Mouse (Mus musculus) midbrain, embryonic 13.5 days (tissue): Measurements from ENCODE around the gene Defb19. TPM values are rescaled to one million over a fixed set of nuclear protein-coding genes. Genes with fewer than 3 reads are reported as not detected.

ENCODE experiments used
- ATAC-seq: fragments of 200-750 bp; cut with Nextera tagmentation; 2 replicates; pipeline ENCODE4 v1.8.0; 2017; ENCODE audit warnings: mild to moderate bottlenecking, moderate TSS enrichment, moderate library complexity
- H3K27ac ChIP-seq: fragments of 300-500 bp; sonication (generic); 2 replicates; pipeline ENCODE4 v1.5.1; 2015; ENCODE audit warnings: inconsistent platforms, mild to moderate bottlenecking, moderate library complexity
- H3K27me3 ChIP-seq: fragments of 300-500 bp; sonication (generic); 2 replicates; pipeline ENCODE4 v1.6.1; 2015; ENCODE audit warnings: mild to moderate bottlenecking, inconsistent platforms
- H3K36me3 ChIP-seq: fragments of 300-500 bp; sonication (generic); 2 replicates; pipeline ENCODE4 v1.6.1; 2015; ENCODE audit warnings: mild to moderate bottlenecking, inconsistent platforms
- H3K4me1 ChIP-seq: fragments of 300-500 bp; sonication (generic); replicated peaks from 2 replicates; pipeline ENCODE4 v1.6.1; 2015; ENCODE audit warnings: inconsistent platforms
- H3K4me2 ChIP-seq: fragments of 300-500 bp; sonication (generic); replicated peaks from 2 replicates; pipeline ENCODE4 v1.6.1; 2015; ENCODE audit warnings: moderate library complexity, mild to moderate bottlenecking, inconsistent platforms
- H3K4me3 ChIP-seq: fragments of 300-500 bp; sonication (generic); replicated peaks from 2 replicates; pipeline ENCODE4 v1.5.1; 2015; ENCODE audit warnings: mild to moderate bottlenecking, inconsistent platforms
- H3K9ac ChIP-seq: fragments of 300-500 bp; sonication (generic); replicated peaks from 2 replicates; pipeline ENCODE4 v1.6.1; 2015; ENCODE audit warnings: mild to moderate bottlenecking, inconsistent platforms
- H3K9me3 ChIP-seq: fragments of 300-500 bp; sonication (generic); 2 replicates; pipeline ENCODE4 v1.6.1; 2016; ENCODE audit warnings: mild to moderate bottlenecking, inconsistent platforms
- WGBS: fragments of 180-500 bp; shearing (Covaris S2); methylation state at CpG from one replicate; pipeline ENCODE4 v1.1.7; 2015; 5-methylcytosine and 5-hydroxymethylcytosine counted together
- polyA plus RNA-seq: library from polyadenylated mRNA; unstranded; fragments of >200 nt; fragmentation: Nextera tagmentation; extraction: Ambion mirVana; gene quantifications from 2 replicates; pipeline ENCODE4 v1.2.1, GENCODE M21; 2015

The Defb19 gene
- polyA plus RNA-seq, 1 experiment from 2014 or later, result not detected

DNA sequence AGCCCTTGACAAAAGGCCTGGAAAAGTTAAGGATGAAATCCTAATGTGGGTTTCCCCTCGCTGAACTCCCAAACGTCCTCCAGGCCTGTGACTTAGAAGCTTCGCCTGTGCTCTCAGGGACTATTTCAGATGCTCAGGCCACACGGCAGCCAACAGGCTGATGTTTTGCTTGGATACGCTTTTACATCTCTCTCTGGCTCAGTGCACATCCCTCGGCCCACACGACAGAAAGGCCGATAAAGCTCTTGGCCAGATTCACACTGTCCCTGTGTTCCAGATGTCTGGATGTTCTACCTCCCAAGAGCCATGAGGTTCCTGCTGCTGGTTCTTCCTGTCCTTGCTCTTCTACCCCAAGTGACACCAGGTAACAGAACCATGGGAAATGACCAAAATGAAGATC, 6.6 kb downstream of the Defb19 start:
- WGBS, result 83% methylated on average over 8 of the region's 8 CpGs

DNA sequence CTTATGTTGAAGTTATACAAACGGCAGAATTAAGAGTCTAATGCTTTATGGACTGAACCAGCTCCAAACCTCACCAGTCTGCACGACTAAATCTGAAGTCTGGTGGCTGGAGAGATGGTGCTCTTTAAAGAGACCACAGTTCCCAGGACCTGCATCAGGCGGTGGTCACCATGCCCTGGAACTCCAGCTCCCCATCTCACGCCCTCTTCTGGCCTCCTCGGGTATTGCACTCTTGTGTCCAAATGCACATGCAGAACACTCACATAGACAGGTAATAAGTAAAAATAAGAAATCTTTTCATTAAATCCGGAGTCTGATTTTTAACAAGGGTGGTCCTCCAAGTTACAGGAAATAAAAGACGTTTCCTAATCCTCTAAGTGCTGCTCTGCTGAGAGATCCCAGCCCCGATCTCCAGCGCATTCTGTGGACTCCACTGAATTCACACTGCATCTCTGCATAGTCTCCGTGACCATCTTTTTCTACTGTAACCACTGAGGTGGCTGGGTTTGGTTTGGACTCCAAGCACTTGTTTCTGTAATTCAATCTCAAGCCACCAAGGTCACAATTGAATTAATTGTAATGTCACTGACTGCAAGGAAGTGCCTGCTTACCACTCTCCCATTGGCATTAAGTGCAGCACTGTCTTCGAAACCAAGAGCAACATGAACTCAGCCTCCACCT, 7.9 kb downstream of the Defb19 start, which contains the start of gene Defb21:
TSS of gene Defb21 (plus strand) at position 631 of the 681 bp plus-strand sequence.
- Histone ChIP-seq H3K9me3 (no peaks in the 10 kb centered on the region), H3K27me3 (no peaks in the 10 kb centered on the region), H3K4me2 (no peak within 1 kb of the TSS), H3K36me3 (no peaks in the 10 kb centered on the region), H3K4me3 (no peak within 1 kb of the TSS), H3K4me1 (no peaks in the 10 kb centered on the region), H3K9ac (no peak within 1 kb of the TSS), H3K27ac (no peak within 1 kb of the TSS)
- 63% methylated on average over 11 of the region's 11 CpGs for WGBS
- ATAC-seq, result no peak

More for the DNA sequence above, 6.6 kb downstream of the Defb19 start:
- no peak overlapping the region for H3K27ac ChIP-seq
- H3K4me3 ChIP-seq, result no peak overlapping the region
- H3K36me3 ChIP-seq, result no peaks in the 10 kb centered on the region
- no peak for ATAC-seq
- no peaks in the 10 kb centered on the region for H3K4me1 ChIP-seq
- H3K9me3 ChIP-seq, result no peaks in the 10 kb centered on the region
- H3K27me3 ChIP-seq, result no peaks in the 10 kb centered on the region
- no peak overlapping the region for H3K9ac ChIP-seq
- no peak overlapping the region for H3K4me2 ChIP-seq

DNA sequence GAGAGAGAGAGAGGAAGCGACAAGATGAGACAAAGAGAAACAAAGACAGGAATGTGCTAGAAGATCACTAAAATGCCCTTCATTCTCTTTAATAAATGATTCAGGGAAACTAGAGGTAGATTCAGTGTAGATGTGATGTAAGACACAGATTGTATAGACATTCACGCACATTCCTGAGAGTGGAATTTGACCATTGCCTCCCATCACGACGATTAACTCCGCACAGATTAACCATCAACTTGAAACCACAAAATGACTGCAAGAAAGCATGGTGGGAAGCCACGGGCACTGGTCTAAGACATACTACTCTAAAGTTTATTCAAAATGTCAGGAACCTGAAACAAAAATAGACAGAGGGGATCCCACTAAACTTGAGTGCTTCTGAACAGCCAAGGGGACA, 9.8 kb downstream of the Defb19 start:
- Histone ChIP-seq H3K36me3 (no peaks in the 10 kb centered on the region), H3K27ac (no peak overlapping the region), H3K4me1 (no peaks in the 10 kb centered on the region), H3K9me3 (no peaks in the 10 kb centered on the region), H3K4me3 (no peak overlapping the region), H3K27me3 (no peaks in the 10 kb centered on the region), H3K4me2 (no peak overlapping the region), H3K9ac (no peak overlapping the region)
- 87% methylated on average over 6 of the region's 6 CpGs for WGBS
- no peak for ATAC-seq

DNA sequence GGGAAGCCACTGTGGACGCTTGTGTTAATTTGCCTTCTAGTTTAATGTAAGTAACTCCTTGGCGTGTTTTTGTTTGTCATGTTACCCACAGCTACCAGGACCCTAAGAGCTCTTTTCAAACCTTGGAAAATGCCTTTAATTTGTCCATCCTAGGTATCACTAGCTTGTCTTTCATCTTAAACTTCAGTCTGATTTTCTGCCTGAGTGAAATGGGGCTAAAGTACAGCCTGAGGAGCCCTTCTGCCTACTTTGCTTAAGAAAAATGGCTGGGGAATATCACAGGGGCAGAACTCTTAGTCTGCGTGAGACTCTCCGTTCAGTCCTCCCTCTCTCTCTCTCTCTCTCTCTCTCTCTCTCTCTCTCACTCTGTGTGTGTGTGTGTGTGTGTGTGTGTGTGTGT, 10.2 kb downstream of the Defb19 start:
- H3K36me3 ChIP-seq, result no peaks in the 10 kb centered on the region
- H3K27me3 ChIP-seq, result no peaks in the 10 kb centered on the region
- no peak overlapping the region for H3K9ac ChIP-seq
- no peaks in the 10 kb centered on the region for H3K9me3 ChIP-seq
- H3K4me3 ChIP-seq, result no peak overlapping the region
- WGBS, result 81% methylated on average over 4 of the region's 4 CpGs
- no peaks in the 10 kb centered on the region for H3K4me1 ChIP-seq
- no peak for ATAC-seq
- H3K4me2 ChIP-seq, result no peak overlapping the region
- H3K27ac ChIP-seq, result no peak overlapping the region

DNA sequence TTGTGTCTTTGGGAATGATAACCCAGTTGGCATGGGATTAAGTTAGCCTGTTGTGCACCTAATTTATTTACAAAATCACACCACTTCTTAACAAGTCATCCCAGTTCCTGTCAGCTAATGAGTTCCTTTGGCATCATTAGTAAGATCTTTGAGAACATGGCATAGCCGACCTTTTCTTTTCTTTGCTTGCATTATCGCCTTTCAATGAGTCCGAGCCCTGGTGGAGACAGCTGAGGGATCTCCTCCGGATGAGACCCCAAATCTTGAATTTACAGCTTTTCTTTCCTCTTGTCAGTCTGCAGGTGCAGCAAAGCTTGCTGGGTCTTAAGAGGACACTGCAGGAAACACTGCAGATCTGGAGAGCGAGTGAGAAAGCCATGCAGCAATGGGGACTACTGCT, 11.1 kb downstream of the Defb19 start, which contains the start of gene Gm17416:
TSS of gene Gm17416 (plus strand) at position 301 of the 400 bp plus-strand sequence.
- no peak within 1 kb of the TSS for H3K27ac ChIP-seq
- H3K4me1 ChIP-seq, result no peaks in the 10 kb centered on the region
- H3K9me3 ChIP-seq, result no peaks in the 10 kb centered on the region
- ATAC-seq, result no peak
- no peak within 1 kb of the TSS for H3K9ac ChIP-seq
- H3K4me2 ChIP-seq, result no peak within 1 kb of the TSS
- WGBS, result 89% methylated on average over 5 of the region's 5 CpGs
- no peak within 1 kb of the TSS for H3K4me3 ChIP-seq
- H3K27me3 ChIP-seq, result no peaks in the 10 kb centered on the region
- no peaks in the 10 kb centered on the region for H3K36me3 ChIP-seq

DNA sequence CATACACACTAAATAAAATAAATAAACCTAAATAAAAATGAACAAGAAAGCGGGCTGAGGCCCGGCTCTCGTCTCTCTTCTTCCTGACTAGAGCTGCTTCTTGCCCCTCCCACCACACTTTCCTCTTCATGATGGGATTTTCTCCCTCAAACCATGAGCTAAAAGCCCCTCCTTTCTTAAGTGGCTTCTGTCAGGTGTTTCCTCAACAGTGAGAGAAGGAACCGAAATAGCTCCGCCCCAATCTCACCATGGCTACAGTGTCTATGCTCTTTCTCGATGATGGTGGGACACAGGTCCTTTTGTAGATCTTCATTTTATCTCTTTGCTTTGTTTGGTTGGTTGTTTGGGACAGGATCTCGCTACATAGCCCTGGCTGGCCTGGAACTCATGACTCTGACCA, 23.5 kb downstream of the Defb19 start:
- Histone ChIP-seq H3K4me2 (no peak overlapping the region), H3K27ac (no peak overlapping the region), H3K9ac (no peak overlapping the region), H3K27me3 (no peaks in the 10 kb centered on the region), H3K36me3 (no peaks in the 10 kb centered on the region), H3K9me3 (no peaks in the 10 kb centered on the region), H3K4me1 (peaks cover 7% of the 10 kb centered on the region), H3K4me3 (no peak overlapping the region)
- WGBS, result 88% methylated on average over 7 of the region's 7 CpGs
- no peak for ATAC-seq

DNA sequence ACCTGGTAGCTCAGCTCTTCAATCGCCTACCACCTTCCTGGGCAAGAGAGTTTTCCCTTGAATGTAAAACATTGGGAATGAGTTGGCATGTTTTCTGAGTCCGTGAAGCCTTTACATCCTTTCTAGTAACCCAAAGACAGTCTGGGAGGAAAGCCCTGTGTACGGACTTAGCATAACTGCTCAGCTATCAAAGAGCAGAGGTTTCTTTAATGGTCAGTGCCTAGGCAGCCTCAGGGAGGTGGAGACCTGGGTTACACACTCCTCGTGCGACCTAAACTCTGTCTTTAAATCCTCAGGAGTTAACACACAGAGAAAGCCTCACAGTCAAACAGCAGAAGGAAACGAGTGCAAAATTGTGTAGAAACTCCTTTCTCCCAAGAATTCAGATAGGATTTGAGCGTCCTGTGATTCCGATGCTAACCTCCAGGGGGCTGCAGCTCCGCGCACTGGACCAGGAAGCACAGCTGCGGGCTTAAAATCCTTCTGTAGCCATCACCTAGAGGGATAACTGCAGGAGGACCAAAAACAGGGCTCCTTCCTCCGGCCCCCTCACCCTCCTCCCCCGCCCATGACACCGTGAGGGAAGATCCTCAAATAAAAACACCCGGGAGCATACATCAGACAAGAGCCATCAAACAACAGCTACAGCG, 26.2 kb downstream of the Defb19 start:
- H3K4me3 ChIP-seq, result no peak overlapping the region
- no peaks in the 10 kb centered on the region for H3K9me3 ChIP-seq
- H3K4me2 ChIP-seq, result peak overlapping the region; percentile 36
- 14% methylated on average over 16 of the region's 16 CpGs for whole genome bisulfite sequencing
- H3K36me3 ChIP-seq, result no peaks in the 10 kb centered on the region
- H3K9ac ChIP-seq, result no peak overlapping the region
- H3K27ac ChIP-seq, result no peak overlapping the region
- no peaks in the 10 kb centered on the region for H3K27me3 ChIP-seq
- H3K4me1 ChIP-seq, result peaks cover 7% of the 10 kb centered on the region
- no peak for ATAC-seq

DNA sequence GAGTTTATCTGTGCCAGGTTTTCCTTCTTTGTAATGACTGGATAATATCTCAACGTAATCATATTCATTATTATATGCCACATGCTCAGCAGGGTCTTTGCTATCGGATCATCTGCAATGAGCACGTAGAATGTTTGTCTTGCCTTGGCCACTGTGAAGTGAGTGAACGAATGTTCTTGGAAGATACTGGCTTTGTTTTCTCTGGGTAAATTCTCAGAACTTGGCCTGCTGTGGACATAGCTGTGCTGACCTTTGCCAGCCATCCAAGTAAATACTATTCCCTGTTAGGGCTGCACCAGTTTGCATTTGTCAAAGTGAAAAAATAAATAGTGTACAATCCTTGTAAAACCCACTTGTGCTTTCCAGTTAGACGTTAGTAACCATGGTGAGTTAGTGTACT, 32.0 kb downstream of the Defb19 start:
- WGBS, result 76% methylated on average over 5 of the region's 5 CpGs
- Histone ChIP-seq H3K4me3 (no peak overlapping the region), H3K27me3 (no peaks in the 10 kb centered on the region), H3K36me3 (no peaks in the 10 kb centered on the region), H3K9ac (no peak overlapping the region), H3K4me1 (no peaks in the 10 kb centered on the region; the same call in 1 of the 2 replicates), H3K4me2 (no peak overlapping the region), H3K27ac (no peak overlapping the region), H3K9me3 (no peaks in the 10 kb centered on the region)
- ATAC-seq, result no peak

DNA sequence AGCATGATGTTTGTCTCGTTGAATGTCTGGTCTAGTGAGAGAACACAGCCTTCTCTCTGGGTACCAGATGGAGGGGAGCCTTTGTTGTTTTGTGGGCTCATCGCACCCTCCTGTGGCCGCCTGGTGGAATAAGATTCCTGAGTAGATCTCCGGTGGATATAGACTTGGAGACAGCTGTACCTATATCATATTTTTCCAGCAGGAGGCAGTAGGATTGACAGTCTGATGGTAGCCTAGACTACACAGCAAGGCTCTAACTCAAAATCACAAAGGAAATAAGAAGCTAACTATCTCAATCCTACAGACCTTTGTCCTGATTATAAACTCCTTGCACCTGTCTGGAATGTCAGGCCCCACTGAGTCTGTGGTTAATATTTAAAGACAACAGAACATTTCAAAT, 35.4 kb downstream of the Defb19 start:
- H3K9ac ChIP-seq, result no peak overlapping the region
- H3K36me3 ChIP-seq, result no peaks in the 10 kb centered on the region
- no peaks in the 10 kb centered on the region; the same call in 1 of the 2 replicates for H3K4me1 ChIP-seq
- H3K4me2 ChIP-seq, result no peak overlapping the region
- H3K27ac ChIP-seq, result no peak overlapping the region
- ATAC-seq, result 0 out of 2 replicates have a peak, but pooled peaks have one; percentile 27
- no peak overlapping the region for H3K4me3 ChIP-seq
- no peaks in the 10 kb centered on the region for H3K9me3 ChIP-seq
- WGBS, result 29% methylated on average over 4 of the region's 4 CpGs
- H3K27me3 ChIP-seq, result no peaks in the 10 kb centered on the region

DNA sequence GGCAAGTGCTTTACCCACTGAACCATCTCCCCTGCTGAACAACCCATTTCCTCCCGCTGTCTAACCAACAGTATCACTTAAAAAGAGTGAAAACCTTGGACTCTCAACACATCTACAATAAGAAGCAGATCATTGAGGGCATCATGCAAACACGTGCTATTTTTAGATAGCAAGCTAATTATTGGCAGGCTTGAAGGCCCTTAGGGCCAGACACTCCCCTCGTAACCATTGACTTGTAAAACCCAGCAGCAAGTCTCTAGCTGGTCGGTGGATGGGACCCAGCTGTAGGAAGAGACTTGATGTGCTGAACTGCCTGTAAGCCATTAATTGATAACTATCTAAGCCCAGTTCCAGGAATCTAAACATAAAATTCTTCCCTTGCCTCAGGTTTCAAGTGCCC, 36.6 kb downstream of the Defb19 start:
- WGBS, result 81% methylated on average over 4 of the region's 4 CpGs
- Histone ChIP-seq H3K9ac (no peak overlapping the region), H3K4me3 (no peak overlapping the region), H3K9me3 (no peaks in the 10 kb centered on the region), H3K27ac (no peak overlapping the region), H3K36me3 (no peaks in the 10 kb centered on the region), H3K4me2 (no peak overlapping the region), H3K27me3 (no peaks in the 10 kb centered on the region), H3K4me1 (no peaks in the 10 kb centered on the region; the same call in 1 of the 2 replicates)
- ATAC-seq, result no peak

DNA sequence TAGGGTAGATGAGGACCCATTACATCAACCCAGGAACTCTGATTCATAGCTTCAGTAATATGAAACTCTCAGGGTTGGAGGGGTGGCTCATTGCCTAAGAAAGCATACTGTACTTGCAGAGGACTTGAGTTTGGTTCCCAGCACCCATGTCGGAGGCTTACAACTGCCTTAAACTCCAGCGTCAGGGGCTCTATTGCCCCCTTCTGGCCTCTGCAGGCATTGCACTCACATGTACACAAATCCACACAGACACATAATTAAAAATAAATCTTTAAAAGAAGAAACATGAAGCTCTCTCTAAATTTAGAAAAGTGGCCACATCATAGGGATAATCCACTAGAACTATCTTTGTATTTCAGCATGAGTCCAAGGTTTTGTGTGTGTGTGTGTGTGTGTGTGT, 37.2 kb downstream of the Defb19 start:
- H3K27ac ChIP-seq, result no peak overlapping the region
- no peak overlapping the region for H3K9ac ChIP-seq
- no peak overlapping the region for H3K4me2 ChIP-seq
- H3K36me3 ChIP-seq, result no peaks in the 10 kb centered on the region
- H3K4me1 ChIP-seq, result no peaks in the 10 kb centered on the region; the same call in 1 of the 2 replicates
- no peaks in the 10 kb centered on the region for H3K9me3 ChIP-seq
- H3K4me3 ChIP-seq, result no peak overlapping the region
- H3K27me3 ChIP-seq, result no peaks in the 10 kb centered on the region
- 77% methylated on average over 2 of the region's 2 CpGs for WGBS
- ATAC-seq, result no peak

DNA sequence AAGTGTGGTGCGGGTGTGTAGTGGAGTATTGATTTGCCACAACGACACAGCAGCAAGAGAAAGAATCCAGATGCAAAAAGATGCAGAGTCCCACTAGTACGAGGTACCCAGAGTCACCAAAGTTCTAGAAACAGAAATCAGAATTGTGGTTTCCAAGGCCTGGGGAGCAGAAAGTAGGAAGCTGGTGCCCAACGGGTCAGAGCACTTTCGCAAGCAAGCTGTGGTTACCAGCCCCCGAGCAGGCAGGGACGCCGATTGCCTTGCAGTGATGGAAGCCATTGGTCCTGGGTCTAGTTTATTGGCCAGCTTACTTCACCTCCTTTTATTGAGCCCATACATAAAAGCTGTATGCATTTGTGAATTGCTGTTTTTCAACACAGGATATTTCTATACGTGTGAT, 38.1 kb downstream of the Defb19 start:
- no peak overlapping the region for H3K27ac ChIP-seq
- H3K9ac ChIP-seq, result no peak overlapping the region
- no peak overlapping the region for H3K4me2 ChIP-seq
- no peak for ATAC-seq
- H3K36me3 ChIP-seq, result no peaks in the 10 kb centered on the region
- no peaks in the 10 kb centered on the region for H3K4me1 ChIP-seq
- no peaks in the 10 kb centered on the region for H3K27me3 ChIP-seq
- H3K9me3 ChIP-seq, result no peaks in the 10 kb centered on the region
- WGBS, result 89% methylated on average over 9 of the region's 9 CpGs
- no peak overlapping the region for H3K4me3 ChIP-seq
